Mouse (Mus musculus) central nervous system, embryonic 14 days (tissue): ENCODE data around the gene Slc38a9. TPM values are rescaled to one million over a fixed set of nuclear protein-coding genes. Genes with fewer than 3 reads are reported as not detected.

Experiments used
- polyA plus RNA-seq: library from polyadenylated mRNA; depleted of rRNA; stranded (reverse); fragments of >200 nt; gene quantifications from 2 replicates; pipeline ENCODE4 v1.2.3, GENCODE M21; 2012; rRNA removed

Gene Slc38a9
- polyA plus RNA-seq = 20.9 and 25.4 TPM in 2 replicates

DNA sequence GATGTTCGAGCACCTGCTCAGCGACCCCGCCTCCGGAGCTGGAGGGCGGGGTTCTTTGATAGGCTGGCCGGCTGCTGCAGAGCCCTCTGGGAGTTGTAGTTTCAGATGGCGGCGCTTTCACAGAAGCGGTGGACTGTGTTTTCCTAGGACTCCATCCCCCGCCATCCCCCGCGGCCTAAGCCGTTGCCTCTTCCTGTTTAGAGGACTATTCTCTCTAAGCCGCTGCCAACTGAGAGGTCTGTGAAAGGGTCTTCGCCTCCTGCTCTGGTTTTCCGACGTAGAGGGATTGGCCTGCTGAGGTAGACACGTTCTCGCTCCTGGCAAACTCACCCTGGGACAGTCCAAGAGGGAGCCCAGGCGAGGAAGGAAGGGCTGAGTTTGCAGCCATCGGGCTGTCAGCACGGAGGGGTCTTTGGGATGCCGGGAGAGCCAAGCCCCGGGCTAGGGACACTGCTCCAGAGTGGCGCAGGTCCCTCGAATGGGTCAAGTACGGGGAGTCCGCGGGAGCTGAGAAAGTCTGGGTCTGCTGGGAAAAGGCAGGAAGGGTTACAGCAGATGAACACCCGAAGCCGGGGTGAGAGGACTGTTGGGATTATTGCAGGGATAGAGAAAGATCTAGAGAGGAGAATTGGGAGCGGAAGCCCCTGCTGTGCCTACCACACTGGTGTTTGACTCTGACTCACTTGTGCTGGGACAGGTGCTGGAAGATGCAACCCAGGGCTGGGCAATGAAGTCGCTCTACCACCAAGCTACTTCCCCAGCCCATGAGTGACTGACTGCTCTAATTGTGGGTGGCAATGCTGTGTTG, at the start of gene Slc38a9:
TSS of gene Slc38a9 (plus strand) at position 178 of the 808 bp plus-strand sequence.

DNA sequence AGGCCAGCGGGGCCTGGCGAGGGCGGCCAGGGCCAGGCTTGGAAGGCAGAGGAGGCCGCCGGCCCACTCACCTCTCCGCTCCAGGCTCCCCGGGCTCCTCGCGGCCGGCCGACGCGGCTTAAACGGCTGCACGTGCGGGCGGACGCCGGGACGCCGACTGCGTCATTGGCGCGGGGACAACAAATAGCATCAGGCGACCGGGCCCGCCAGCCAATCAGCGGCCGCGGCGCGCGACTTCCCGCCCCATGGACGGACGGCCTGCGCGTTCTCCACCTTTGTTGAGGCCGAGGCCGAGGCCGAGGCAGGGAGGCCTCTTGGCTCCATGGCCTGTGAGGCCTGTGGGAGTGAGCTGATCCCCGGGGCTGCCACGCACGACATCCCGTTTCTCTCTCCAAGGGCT, 8.3 kb upstream of the Slc38a9 start, which contains the start of gene Ddx4:
TSS of gene Ddx4 (minus strand) at position 271 of the 400 bp plus-strand sequence.

Other genes with a start within 250 kb of the Slc38a9 start
- gene Il6st, start 196.7 kb upstream of the Slc38a9 start, polyA plus RNA-seq = 13.5 and 20.0 TPM in 2 replicates
- 0.15 and 0.29 TPM in 2 replicates for gene Il31ra, start 66.4 kb upstream of the Slc38a9 start, polyA plus RNA-seq
- gene Ddx4, start 8.3 kb upstream of the Slc38a9 start, polyA plus RNA-seq = 1.4 and 1.5 TPM in 2 replicates
- 28.9 and 35.1 TPM in 2 replicates for gene Plpp1, start 140.0 kb downstream of the Slc38a9 start, polyA plus RNA-seq